Mouse (Mus musculus) bone marrow, adult 2 months (tissue): ENCODE results near the gene Robo1. TPM values are rescaled to one million over a fixed set of nuclear protein-coding genes. Genes with fewer than 3 reads are reported as not detected.

Source experiments
- H3K27ac ChIP-seq: fragments of 200-500 bp; 2 replicates; pipeline ENCODE4 v1.5.1; 2012; ENCODE audit warnings: low read depth, mild to moderate bottlenecking, control low read depth, inconsistent platforms, low read length; ENCODE audit not compliant: control insufficient read depth, poor library complexity, insufficient read depth
- H3K4me1 ChIP-seq: fragments of 200-500 bp; 2 replicates; pipeline ENCODE4 v1.6.1; 2011; ENCODE audit warnings: low read length; ENCODE audit not compliant: control insufficient read depth, insufficient read depth
- H3K4me3 ChIP-seq: fragments of 200-500 bp; replicated peaks from 2 replicates; pipeline ENCODE3; 2011; ENCODE audit warnings: mild to moderate bottlenecking, low read depth, low read length, control low read depth; ENCODE audit not compliant: control insufficient read depth
- CTCF ChIP-seq: fragments of 200-500 bp; IDR thresholded peaks from 2 replicates; pipeline ENCODE4 v1.5.1; 2011; ENCODE audit warnings: low read length, control low read depth; ENCODE audit not compliant: control insufficient read depth, insufficient read depth
- POLR2A ChIP-seq: fragments of 200-500 bp; IDR thresholded peaks from 2 replicates; pipeline ENCODE4 v1.6.1; 2011; ENCODE audit warnings: low read depth, mild to moderate bottlenecking, control low read depth, low read length, borderline replicate concordance; ENCODE audit not compliant: control insufficient read depth
- WGBS: fragments of 180-500 bp; shearing (Covaris S2); methylation state at CpG from one replicate; pipeline ENCODE4 v1.1.7; 2018; 5-methylcytosine and 5-hydroxymethylcytosine counted together
- polyA plus RNA-seq: library from polyadenylated mRNA; stranded (reverse); fragments of >200 nt; gene quantifications from 2 replicates; pipeline ENCODE4 v1.2.4, GENCODE M21; 2011; ENCODE audit warnings: low replicate concordance; ENCODE audit not compliant: missing spikeins, insufficient read depth, insufficient read length

Gene Robo1
- polyA plus RNA-seq, 1 experiment: 9.0 TPM

GRCm38 (mm10) chr16:73062461-73062860 lies 754.4 kb downstream of the Robo1 start:
- H3K4me3 ChIP-seq: no peak overlapping the region
- TF ChIP-seq POLR2A (no peak), CTCF (no peak)
- WGBS: 79% methylated on average over 3 of the region's 3 CpGs
- no peaks in the 10 kb centered on the region for H3K4me1 ChIP-seq
- no peak overlapping the region for H3K27ac ChIP-seq

DNA sequence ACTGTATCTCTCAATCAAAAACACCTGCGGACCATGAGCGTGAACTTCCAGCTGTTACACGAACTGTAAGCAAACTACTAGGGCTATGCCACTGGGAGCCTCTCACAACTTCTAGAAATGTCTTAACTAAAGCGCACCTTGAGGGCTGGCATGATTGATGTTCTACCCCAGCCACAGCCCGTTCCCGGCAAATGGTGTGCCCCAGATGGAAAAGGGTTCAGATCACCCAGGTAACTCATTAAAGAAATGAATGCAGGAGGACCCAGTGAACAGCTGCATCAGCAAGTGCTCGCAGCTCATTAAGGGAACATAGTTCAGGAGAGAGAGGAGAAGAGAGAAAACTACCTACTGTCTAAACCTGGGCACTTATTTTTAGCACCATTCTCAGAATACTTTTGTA lies 759.7 kb downstream of the Robo1 start:
- Histone ChIP-seq H3K4me3 (no peak overlapping the region), H3K4me1 (no peaks in the 10 kb centered on the region), H3K27ac (no peak overlapping the region)
- WGBS: 88% methylated on average over 7 of the region's 7 CpGs
- TF ChIP-seq CTCF (no peak), POLR2A (no peak)

GRCm38 (mm10) chr16:73072047-73072446 lies 763.9 kb downstream of the Robo1 start:
- Histone ChIP-seq H3K4me1 (no peaks in the 10 kb centered on the region), H3K4me3 (no peak overlapping the region), H3K27ac (no peak overlapping the region)
- no peak for TF ChIP-seq POLR2A
- no peak for TF ChIP-seq CTCF
- 76% methylated on average over 3 of the region's 3 CpGs for WGBS

GRCm38 (mm10) chr16:73072883-73073282 lies 764.8 kb downstream of the Robo1 start:
- Histone ChIP-seq H3K27ac (no peak overlapping the region), H3K4me1 (no peaks in the 10 kb centered on the region), H3K4me3 (no peak overlapping the region)
- TF ChIP-seq POLR2A (no peak), CTCF (no peak)
- 76% methylated on average over 6 of the region's 6 CpGs for WGBS

- no peaks in the 10 kb centered on the region for H3K4me1 ChIP-seq
- no peak overlapping the region for H3K4me3 ChIP-seq
- no peak overlapping the region for H3K27ac ChIP-seq
- 75% methylated on average over 4 of the region's 4 CpGs for WGBS
- no peak for TF ChIP-seq CTCF
- no peak for TF ChIP-seq POLR2A
Measured at GRCm38 (mm10) chr16:73082420-73082819, 774.3 kb downstream of the Robo1 start.

DNA sequence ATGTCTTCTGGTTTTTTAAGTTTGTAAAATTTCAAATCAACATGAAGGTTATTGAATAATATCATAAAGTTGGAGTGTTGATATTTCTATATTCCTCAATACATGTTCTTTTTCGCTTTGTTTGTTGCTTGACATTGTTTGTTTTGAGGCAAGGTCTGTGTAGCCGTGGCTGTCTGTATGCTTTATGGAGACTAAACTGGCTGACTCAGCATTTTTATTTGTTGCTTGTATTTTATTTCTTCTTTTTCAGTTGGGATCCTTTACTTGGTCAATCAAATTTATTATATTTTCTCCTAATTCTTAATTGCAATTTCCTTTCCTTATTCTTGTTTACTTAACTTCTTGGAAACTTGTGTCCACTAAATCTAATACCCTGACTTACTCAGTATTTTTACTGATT lies 775.0 kb downstream of the Robo1 start:
- 70% methylated on average over 2 of the region's 2 CpGs for WGBS
- TF ChIP-seq CTCF (no peak), POLR2A (no peak)
- H3K4me3 ChIP-seq: no peak overlapping the region

More for the DNA sequence above, 775.0 kb downstream of the Robo1 start:
- Histone ChIP-seq H3K4me1 (no peaks in the 10 kb centered on the region), H3K27ac (no peak overlapping the region)
